Mouse (Mus musculus): ENCODE results near the gene Pde10a. TPM values are rescaled to one million over a fixed set of nuclear protein-coding genes. Genes with fewer than 3 reads are reported as not detected.

Pde10a gene
- polyA plus RNA-seq, 1 experiment from 2014 or later = 3.1 TPM

GRCm38 (mm10) chr17:8763248-8763647 is 238.1 kb downstream of the Pde10a start:
- no peak for DNase-seq (ENCODE audit: extremely low spot score, low spot score)
- Histone ChIP-seq H3K36me3 (replicated peaks) (no peaks in the 10 kb centered on the region), H3K4me1 (no peaks in the 10 kb centered on the region), H3K9me3 (no peaks in the 10 kb centered on the region), H3K27me3 (ENCODE audit: poor library complexity, severe bottlenecking) (no peaks in the 10 kb centered on the region), H3K4me3 (no peak overlapping the region), H3K27ac (no peak overlapping the region)
- 73% methylated on average over 1 of the region's 1 CpGs for WGBS

GRCm38 (mm10) chr17:8765987-8766576 is 240.9 kb downstream of the Pde10a start:
- H3K4me1 ChIP-seq = no peaks in the 10 kb centered on the region
- H3K9me3 ChIP-seq = peaks cover 11% of the 10 kb centered on the region; the same call in 1 of the 2 replicates
- 85% methylated on average over 5 of the region's 5 CpGs for WGBS
- H3K36me3 ChIP-seq (replicated peaks) = no peaks in the 10 kb centered on the region
- no peak overlapping the region for H3K27ac ChIP-seq
- no peak for DNase-seq (ENCODE audit: extremely low spot score, low spot score)
- no peak overlapping the region for H3K4me3 ChIP-seq
- H3K27me3 ChIP-seq (ENCODE audit: poor library complexity, severe bottlenecking) = no peaks in the 10 kb centered on the region

GRCm38 (mm10) chr17:8769155-8769554 is 244.0 kb downstream of the Pde10a start:
- Histone ChIP-seq H3K27me3 (ENCODE audit: poor library complexity, severe bottlenecking) (no peaks in the 10 kb centered on the region), H3K9me3 (peaks cover 11% of the 10 kb centered on the region; the same call in 1 of the 2 replicates), H3K4me1 (no peaks in the 10 kb centered on the region), H3K4me3 (no peak overlapping the region), H3K36me3 (replicated peaks) (no peaks in the 10 kb centered on the region), H3K27ac (no peak overlapping the region)
- 80% methylated on average over 1 of the region's 1 CpGs for WGBS
- no peak for DNase-seq (ENCODE audit: extremely low spot score, low spot score)

GRCm38 (mm10) chr17:8773391-8773790 is 248.2 kb downstream of the Pde10a start:
- peaks cover 11% of the 10 kb centered on the region; the same call in 1 of the 2 replicates for H3K9me3 ChIP-seq
- 89% methylated on average over 6 of the region's 6 CpGs for WGBS
- H3K4me3 ChIP-seq = no peak overlapping the region
- H3K4me1 ChIP-seq = no peaks in the 10 kb centered on the region
- no peak overlapping the region for H3K27ac ChIP-seq
- H3K36me3 ChIP-seq (replicated peaks) = no peaks in the 10 kb centered on the region
- no peak for DNase-seq (ENCODE audit: extremely low spot score, low spot score)
- H3K27me3 ChIP-seq (ENCODE audit: poor library complexity, severe bottlenecking) = no peaks in the 10 kb centered on the region

GRCm38 (mm10) chr17:8774301-8774700 is 249.1 kb downstream of the Pde10a start:
- no peaks in the 10 kb centered on the region for H3K4me1 ChIP-seq
- no peaks in the 10 kb centered on the region for H3K27me3 ChIP-seq (ENCODE audit: poor library complexity, severe bottlenecking)
- DNase-seq (ENCODE audit: extremely low spot score, low spot score) = no peak
- H3K9me3 ChIP-seq = peaks cover 9% of the 10 kb centered on the region; the same call in 1 of the 2 replicates
- H3K4me3 ChIP-seq = no peak overlapping the region
- no peaks in the 10 kb centered on the region for H3K36me3 ChIP-seq (replicated peaks)
- 87% methylated on average over 3 of the region's 3 CpGs for whole genome bisulfite sequencing
- H3K27ac ChIP-seq = no peak overlapping the region

- WGBS = 86% methylated on average over 11 of the region's 11 CpGs
- Histone ChIP-seq H3K9me3 (no peaks in the 10 kb centered on the region), H3K4me3 (no peak overlapping the region), H3K27me3 (ENCODE audit: poor library complexity, severe bottlenecking) (no peaks in the 10 kb centered on the region), H3K4me1 (no peaks in the 10 kb centered on the region), H3K36me3 (replicated peaks) (no peaks in the 10 kb centered on the region), H3K27ac (no peak overlapping the region)
- no peak for DNase-seq (ENCODE audit: extremely low spot score, low spot score)
Measured at GRCm38 (mm10) chr17:8775571-8776161, 250.5 kb downstream of the Pde10a start.

- no peaks in the 10 kb centered on the region for H3K4me1 ChIP-seq
- H3K27me3 ChIP-seq (ENCODE audit: poor library complexity, severe bottlenecking) = no peaks in the 10 kb centered on the region
- WGBS = 90% methylated on average over 6 of the region's 6 CpGs
- H3K27ac ChIP-seq = no peak overlapping the region
- H3K4me3 ChIP-seq = no peak overlapping the region
- H3K36me3 ChIP-seq (replicated peaks) = no peaks in the 10 kb centered on the region
- DNase-seq (ENCODE audit: extremely low spot score, low spot score) = no peak
- H3K9me3 ChIP-seq = no peaks in the 10 kb centered on the region
Measured at GRCm38 (mm10) chr17:8777710-8778109, 252.5 kb downstream of the Pde10a start.

GRCm38 (mm10) chr17:8778839-8779238 is 253.7 kb downstream of the Pde10a start:
- no peak for DNase-seq (ENCODE audit: extremely low spot score, low spot score)
- 77% methylated on average over 5 of the region's 5 CpGs for WGBS
- H3K4me1 ChIP-seq = no peaks in the 10 kb centered on the region

GRCm38 (mm10) chr17:8780484-8780883 is 255.3 kb downstream of the Pde10a start:
- H3K4me3 ChIP-seq = no peak overlapping the region
- no peak overlapping the region for H3K27ac ChIP-seq
- H3K9me3 ChIP-seq = no peaks in the 10 kb centered on the region

More at GRCm38 (mm10) chr17:8778839-8779238, 253.7 kb downstream of the Pde10a start:
- H3K4me3 ChIP-seq = no peak overlapping the region
- H3K27ac ChIP-seq = no peak overlapping the region
- no peaks in the 10 kb centered on the region for H3K27me3 ChIP-seq (ENCODE audit: poor library complexity, severe bottlenecking)
- no peaks in the 10 kb centered on the region for H3K9me3 ChIP-seq
- H3K36me3 ChIP-seq (replicated peaks) = no peaks in the 10 kb centered on the region

GRCm38 (mm10) chr17:8781040-8781439 is 255.9 kb downstream of the Pde10a start:
- Histone ChIP-seq H3K27ac (no peak overlapping the region), H3K4me3 (no peak overlapping the region), H3K36me3 (replicated peaks) (no peaks in the 10 kb centered on the region), H3K27me3 (ENCODE audit: poor library complexity, severe bottlenecking) (no peaks in the 10 kb centered on the region), H3K9me3 (no peaks in the 10 kb centered on the region), H3K4me1 (no peaks in the 10 kb centered on the region)
- no peak for DNase-seq (ENCODE audit: extremely low spot score, low spot score)
- WGBS = 92% methylated on average over 2 of the region's 2 CpGs

More at GRCm38 (mm10) chr17:8780484-8780883, 255.3 kb downstream of the Pde10a start:
- Histone ChIP-seq H3K4me1 (no peaks in the 10 kb centered on the region), H3K36me3 (replicated peaks) (no peaks in the 10 kb centered on the region), H3K27me3 (ENCODE audit: poor library complexity, severe bottlenecking) (no peaks in the 10 kb centered on the region)
- no peak for DNase-seq (ENCODE audit: extremely low spot score, low spot score)
- WGBS = 91% methylated on average over 4 of the region's 4 CpGs

GRCm38 (mm10) chr17:8781576-8781975 is 256.4 kb downstream of the Pde10a start:
- no peak for DNase-seq (ENCODE audit: extremely low spot score, low spot score)
- H3K4me3 ChIP-seq = no peak overlapping the region
- no peaks in the 10 kb centered on the region for H3K27me3 ChIP-seq (ENCODE audit: poor library complexity, severe bottlenecking)
- WGBS = 84% methylated on average over 1 of the region's 1 CpGs
- H3K27ac ChIP-seq = no peak overlapping the region
- no peaks in the 10 kb centered on the region for H3K9me3 ChIP-seq
- H3K36me3 ChIP-seq (replicated peaks) = no peaks in the 10 kb centered on the region
- H3K4me1 ChIP-seq = no peaks in the 10 kb centered on the region

GRCm38 (mm10) chr17:8785908-8786307 is 260.7 kb downstream of the Pde10a start:
- H3K27ac ChIP-seq = no peak overlapping the region
- no peak for DNase-seq (ENCODE audit: extremely low spot score, low spot score)
- peaks cover 8% of the 10 kb centered on the region for H3K4me1 ChIP-seq
- no peaks in the 10 kb centered on the region for H3K36me3 ChIP-seq (replicated peaks)
- H3K9me3 ChIP-seq = no peaks in the 10 kb centered on the region
- H3K27me3 ChIP-seq (ENCODE audit: poor library complexity, severe bottlenecking) = no peaks in the 10 kb centered on the region
- H3K4me3 ChIP-seq = no peak overlapping the region
- 87% methylated on average over 6 of the region's 6 CpGs for WGBS

- DNase-seq (ENCODE audit: extremely low spot score, low spot score) = no peak
- H3K4me1 ChIP-seq = peaks cover 8% of the 10 kb centered on the region
- no peak overlapping the region for H3K27ac ChIP-seq
- no peaks in the 10 kb centered on the region for H3K36me3 ChIP-seq (replicated peaks)
- WGBS = 90% methylated on average over 4 of the region's 4 CpGs
- no peaks in the 10 kb centered on the region for H3K27me3 ChIP-seq (ENCODE audit: poor library complexity, severe bottlenecking)
- no peak overlapping the region for H3K4me3 ChIP-seq
- no peaks in the 10 kb centered on the region for H3K9me3 ChIP-seq
Measured at GRCm38 (mm10) chr17:8786484-8786883, 261.3 kb downstream of the Pde10a start.

Measured in forebrain, embryonic 10.5 days (tissue).